Comparison of ENCODE assay signal across 8 mouse cellular contexts in genomic region chr15:77332272-77332991, GRCm38 (mm10). TPM values are rescaled to one million over a fixed set of nuclear protein-coding genes. Genes with fewer than 3 reads are reported as not detected.
DNase-seq lines count a peak whose midpoint lies in the region; TF ChIP-seq lines count a peak whose summit lies in the region.

No protein-coding gene starts in this region.

- no peak for TF ChIP-seq CTCF in gastrocnemius, adult 2 months (IDR thresholded peaks at IDR 0.05)

- DNase-seq in gastrocnemius, adult 2 months, result peak; percentile 59
- no peak for DNase-seq in gastrocnemius, adult 8-10 months (ENCODE audit: low spot score in 2 of 2)
- peak; percentile 51 for DNase-seq in ES-CJ7 (ENCODE audit: low read depth, low spot score)
- DNase-seq in fibroblast of lung, adult 2 months (ENCODE audit: low read depth), result peak; percentile 97
- peak; percentile 60 to 71 for DNase-seq in left cerebral cortex, postnatal 10 days (ENCODE audit: extremely low spot score in 1 of 2, low spot score in 2 of 2)
- no peak for DNase-seq in retina, embryonic 14.5 days (ENCODE audit: low spot score)
- no peak for DNase-seq in spleen, postnatal 36 days (ENCODE audit: low spot score in 2 of 2)
- DNase-seq in spleen, adult 18-20 months, result no peak

- intact Hi-C loops in gastrocnemius, adult 2 months (cut with DNase I), result no loop called here
- intact Hi-C loops in left cerebral cortex, postnatal 10 days (cut with DNase I), result no loop called here

- H3K4me3 ChIP-seq in gastrocnemius, adult 2 months, result no peak overlapping the region

- no peak overlapping the region for H3K27ac ChIP-seq in gastrocnemius, adult 2 months

RNA-seq across cellular contexts. Expression of gene Rbfox2, which starts 25.6 kb away (rescaled TPM):
- 10 to 100 TPM; 48.2 to 78.6 TPM for total RNA-seq in gastrocnemius, adult 2 months (2021)
- total RNA-seq in gastrocnemius, adult 8-10 months (2022), result 10 to 100 TPM; 40.8 to 56.7 (median 46.9) TPM
- 100 to 1,000 TPM; 262 to 269 TPM for total RNA-seq in left cerebral cortex, postnatal 10 days (2021)

Comparison
In these comparisons a context has a peak if more than half of its experiments do, and no peak if none do; other contexts are left out.
1. DNase-seq: peak in gastrocnemius, adult 2 months (single experiment), ES-CJ7 (single experiment), fibroblast of lung, adult 2 months (single experiment) and left cerebral cortex, postnatal 10 days (2 of 2); none in gastrocnemius, adult 8-10 months (0 of 2), retina, embryonic 14.5 days (single experiment), spleen, postnatal 36 days (0 of 2) and spleen, adult 18-20 months (0 of 2).